Mouse (Mus musculus) testis, adult 2 months (tissue): ENCODE results near the gene Dph7.

Experiments
- CTCF ChIP-seq: fragments of 200-500 bp; IDR thresholded peaks from 2 replicates; pipeline ENCODE4 v1.5.1; 2012; ENCODE audit warnings: low read depth, mild to moderate bottlenecking, inconsistent platforms, low read length, moderate library complexity; ENCODE audit not compliant: control insufficient read depth, insufficient read depth, insufficient replicate concordance
- POLR2A ChIP-seq: fragments of 200-500 bp; IDR thresholded peaks from 2 replicates; pipeline ENCODE4 v1.6.1; 2012; ENCODE audit warnings: low read depth, mild to moderate bottlenecking, inconsistent platforms, low read length, moderate library complexity; ENCODE audit not compliant: control insufficient read depth

- TF ChIP-seq CTCF (no peak), POLR2A (no peak)
Measured at GRCm38 (mm10) chr2:24975704-24976297, 13.6 kb downstream of the Dph7 start, which contains the start of gene Pnpla7.
